Mouse (Mus musculus): Measurements from ENCODE around the gene Mzf1.

The Mzf1 gene

GRCm38 (mm10) chr7:13034148-13034977, 20.2 kb downstream of the Mzf1 start, which contains the start of gene Chmp2a:
Gene Chmp2a, minus strand, starts transcription at chr7:13034807.
- peak; percentile 98 for DNase-seq

- DNase-seq = no peak
These were observed 21.0 kb downstream of the Mzf1 start for GRCm38 (mm10) chr7:13033451-13034147.

GRCm38 (mm10) chr7:13032541-13032940, 22.0 kb downstream of the Mzf1 start:
- no peak for DNase-seq

- no peak for DNase-seq
These were observed 22.6 kb downstream of the Mzf1 start for GRCm38 (mm10) chr7:13031983-13032382.

- DNase-seq = no peak
These were observed 23.5 kb downstream of the Mzf1 start for GRCm38 (mm10) chr7:13031069-13031468.

GRCm38 (mm10) chr7:13028986-13029385, 25.6 kb downstream of the Mzf1 start:
- no peak for DNase-seq

GRCm38 (mm10) chr7:13025511-13026112, 29.0 kb downstream of the Mzf1 start:
- DNase-seq = no peak

GRCm38 (mm10) chr7:13024805-13025204, 29.8 kb downstream of the Mzf1 start:
- peak; percentile 89 for DNase-seq

- peak; percentile 95 for DNase-seq
These were observed 30.4 kb downstream of the Mzf1 start for GRCm38 (mm10) chr7:13023928-13024731.

GRCm38 (mm10) chr7:13022773-13023535, 31.6 kb downstream of the Mzf1 start:
- DNase-seq = peak; percentile 83

GRCm38 (mm10) chr7:13015217-13015616, 39.3 kb downstream of the Mzf1 start:
- no peak for DNase-seq

GRCm38 (mm10) chr7:13014275-13014839, 40.2 kb downstream of the Mzf1 start:
- DNase-seq = no peak

- no peak for DNase-seq
These were observed 40.9 kb downstream of the Mzf1 start for GRCm38 (mm10) chr7:13013671-13014070.

GRCm38 (mm10) chr7:13010005-13010908, 44.3 kb downstream of the Mzf1 start, which contains the start of gene Zbtb45:
Gene Zbtb45, minus strand, starts transcription at chr7:13010034.
- peak; percentile 27 for DNase-seq

GRCm38 (mm10) chr7:13009143-13010004, 45.2 kb downstream of the Mzf1 start:
- DNase-seq = peak; percentile 92

GRCm38 (mm10) chr7:13007341-13008092, 47.0 kb downstream of the Mzf1 start:
- DNase-seq = no peak

- DNase-seq = no peak
These were observed 48.0 kb downstream of the Mzf1 start for GRCm38 (mm10) chr7:13006531-13006930.

- no peak for DNase-seq
These were observed 48.6 kb downstream of the Mzf1 start for GRCm38 (mm10) chr7:13006011-13006410.

GRCm38 (mm10) chr7:13003380-13003779, 51.2 kb downstream of the Mzf1 start:
- DNase-seq = no peak
